Mouse (Mus musculus) forebrain, embryonic 11.5 days (tissue): Measurements from ENCODE around the gene Tln1. TPM values are rescaled to one million over a fixed set of nuclear protein-coding genes. Genes with fewer than 3 reads are reported as not detected.
A peak's percentile ranks its signal among the peaks of the same experiment; 100 is the strongest.

Experiments used
- ATAC-seq: fragments of 200-750 bp; cut with Nextera tagmentation; replicated peaks from 2 replicates; pipeline ENCODE4 v1.8.0; 2017; ENCODE audit warnings: moderate TSS enrichment; ENCODE audit not compliant: low FRiP score
- DNase-seq: peaks from one replicate; pipeline ENCODE4 v3.0.0-alpha.2; 2017; ENCODE audit warnings: low spot score
- H3K27ac ChIP-seq: fragments of 300-500 bp; sonication (generic); 2 replicates; pipeline ENCODE4 v1.5.1; 2014; ENCODE audit warnings: low read depth, low read length
- H3K27me3 ChIP-seq: fragments of 300-500 bp; sonication (generic); 2 replicates; pipeline ENCODE4 v1.6.1; 2014; ENCODE audit warnings: mild to moderate bottlenecking, low read length, mixed read lengths; ENCODE audit not compliant: control insufficient read depth, insufficient read depth
- H3K36me3 ChIP-seq: fragments of 300-500 bp; sonication (generic); 2 replicates; pipeline ENCODE4 v1.6.1; 2014; ENCODE audit warnings: mild to moderate bottlenecking, low read length, moderate library complexity, mixed read lengths; ENCODE audit not compliant: control insufficient read depth, insufficient read depth
- H3K4me1 ChIP-seq: fragments of 300-500 bp; sonication (generic); replicated peaks from 2 replicates; pipeline ENCODE4 v1.6.1; 2014; ENCODE audit warnings: low read length, mixed read lengths; ENCODE audit not compliant: control insufficient read depth, insufficient read depth
- H3K4me2 ChIP-seq: fragments of 300-500 bp; sonication (generic); 2 replicates; pipeline ENCODE4 v1.6.1; 2014; ENCODE audit warnings: low read depth, mild to moderate bottlenecking, low read length, moderate library complexity, mixed read lengths; ENCODE audit not compliant: severe bottlenecking
- H3K4me3 ChIP-seq: fragments of 300-500 bp; sonication (generic); 2 replicates; pipeline ENCODE4 v1.5.1; 2014; ENCODE audit warnings: low read depth, low read length
- H3K9ac ChIP-seq: fragments of 300-500 bp; sonication (generic); 2 replicates; pipeline ENCODE4 v1.6.1; 2014; ENCODE audit warnings: low read length
- H3K9me3 ChIP-seq: fragments of 300-500 bp; sonication (generic); 2 replicates; pipeline ENCODE4 v1.6.1; 2016; ENCODE audit warnings: low read length, mixed read lengths; ENCODE audit not compliant: control insufficient read depth
- WGBS: fragments of 180-500 bp; shearing (Covaris S2); extraction: QIAGEN DNeasy Blood & Tissue Kit; methylation state at CpG from one replicate; pipeline ENCODE4 v1.1.7; 2014; 5-methylcytosine and 5-hydroxymethylcytosine counted together
- polyA plus RNA-seq: library from polyadenylated mRNA; unstranded; fragments of >200 nt; fragmentation: Nextera tagmentation; extraction: Ambion mirVana; gene quantifications from 2 replicates; pipeline ENCODE4 v1.2.1, GENCODE M21; 2014

Tln1 gene
- polyA plus RNA-seq, 1 experiment from 2014 or later = 45.9 TPM

GRCm38 (mm10) chr4:43499407-43500333 is 62.8 kb downstream of the Tln1 start, which contains the start of gene Arhgef39:
Gene Arhgef39 (minus strand): TSS chr4:43499695.
- ATAC-seq (peak; percentile 91), DNase-seq (peak; percentile 91)
- Histone ChIP-seq H3K9ac (peak within 1 kb of the TSS; percentile 72), H3K27ac (no peak within 1 kb of the TSS), H3K4me2 (peak within 1 kb of the TSS; percentile 69), H3K4me3 (peak within 1 kb of the TSS; percentile 54), H3K27me3 (no peaks in the 10 kb centered on the region; the same call in 1 of the 2 replicates), H3K4me1 (peaks cover 14% of the 10 kb centered on the region; the same call in 1 of the 2 replicates), H3K9me3 (no peaks in the 10 kb centered on the region), H3K36me3 (peaks cover 2% of the 10 kb centered on the region; the same call in 1 of the 2 replicates)
- WGBS = 7% methylated on average over 50 of the region's 50 CpGs

GRCm38 (mm10) chr4:43498983-43499382 is 63.5 kb downstream of the Tln1 start:
- no peaks in the 10 kb centered on the region for H3K9me3 ChIP-seq

GRCm38 (mm10) chr4:43497946-43498345 is 64.5 kb downstream of the Tln1 start:
- Histone ChIP-seq H3K27ac (no peak overlapping the region), H3K4me3 (peak overlapping the region; percentile 54; the same call in 1 of the 2 replicates), H3K27me3 (no peaks in the 10 kb centered on the region; the same call in 1 of the 2 replicates), H3K36me3 (peaks cover 2% of the 10 kb centered on the region; the same call in 1 of the 2 replicates), H3K4me1 (peaks cover 20% of the 10 kb centered on the region; the same call in 1 of the 2 replicates), H3K9ac (peak overlapping the region; percentile 72), H3K9me3 (no peaks in the 10 kb centered on the region), H3K4me2 (peak overlapping the region; percentile 69)
- ATAC-seq (no peak), DNase-seq (no peak)
- 85% methylated on average over 4 of the region's 4 CpGs for WGBS

More at GRCm38 (mm10) chr4:43498983-43499382, 63.5 kb downstream of the Tln1 start:
- Histone ChIP-seq H3K36me3 (peaks cover 2% of the 10 kb centered on the region; the same call in 1 of the 2 replicates), H3K27ac (no peak overlapping the region), H3K4me3 (peak overlapping the region; percentile 54), H3K4me2 (peak overlapping the region; percentile 69), H3K4me1 (peaks cover 19% of the 10 kb centered on the region; the same call in 1 of the 2 replicates), H3K27me3 (no peaks in the 10 kb centered on the region; the same call in 1 of the 2 replicates), H3K9ac (peak overlapping the region; percentile 72)
- DNase-seq (peak; percentile 75), ATAC-seq (peak; percentile 38)
- 13% methylated on average over 8 of the region's 8 CpGs for WGBS

- H3K4me2 ChIP-seq = no peak overlapping the region; the same call in 1 of the 2 replicates
- no peaks in the 10 kb centered on the region for H3K9me3 ChIP-seq
- no peak overlapping the region for H3K27ac ChIP-seq
- whole genome bisulfite sequencing = 93% methylated on average over 8 of the region's 8 CpGs
- ATAC-seq (no peak), DNase-seq (no peak)
- no peaks in the 10 kb centered on the region; the same call in 1 of the 2 replicates for H3K27me3 ChIP-seq
- H3K36me3 ChIP-seq = peaks cover 2% of the 10 kb centered on the region; the same call in 1 of the 2 replicates
- peaks cover 20% of the 10 kb centered on the region; the same call in 1 of the 2 replicates for H3K4me1 ChIP-seq
- H3K4me3 ChIP-seq = no peak overlapping the region
- no peak overlapping the region for H3K9ac ChIP-seq
Observed at GRCm38 (mm10) chr4:43497405-43497804, 65.1 kb downstream of the Tln1 start.

GRCm38 (mm10) chr4:43496587-43496986 is 65.9 kb downstream of the Tln1 start:
- DNase-seq = no peak
- H3K27me3 ChIP-seq = no peaks in the 10 kb centered on the region; the same call in 1 of the 2 replicates
- no peak overlapping the region for H3K4me2 ChIP-seq
- H3K27ac ChIP-seq = no peak overlapping the region
- no peak overlapping the region for H3K4me3 ChIP-seq
- H3K4me1 ChIP-seq = peaks cover 20% of the 10 kb centered on the region; the same call in 1 of the 2 replicates
- H3K9ac ChIP-seq = no peak overlapping the region
- no peak for ATAC-seq
- peaks cover 2% of the 10 kb centered on the region; the same call in 1 of the 2 replicates for H3K36me3 ChIP-seq
- no peaks in the 10 kb centered on the region for H3K9me3 ChIP-seq
- WGBS = 47% methylated on average over 6 of the region's 6 CpGs

GRCm38 (mm10) chr4:43493846-43494240 is 68.6 kb downstream of the Tln1 start:
- DNase-seq = no peak
- Histone ChIP-seq H3K4me1 (peaks cover 18% of the 10 kb centered on the region; the same call in 1 of the 2 replicates), H3K9me3 (no peaks in the 10 kb centered on the region), H3K4me2 (peak overlapping the region; percentile 62), H3K9ac (peak overlapping the region; percentile 77), H3K27me3 (no peaks in the 10 kb centered on the region; the same call in 1 of the 2 replicates), H3K4me3 (peak overlapping the region; percentile 69), H3K36me3 (peaks cover 2% of the 10 kb centered on the region; the same call in 1 of the 2 replicates), H3K27ac (peak overlapping the region; percentile 74; the same call in 1 of the 2 replicates)
- no peak for ATAC-seq
- WGBS = 5% methylated on average over 9 of the region's 9 CpGs

GRCm38 (mm10) chr4:43493186-43493845 is 69.2 kb downstream of the Tln1 start:
- peak; percentile 99 for DNase-seq
- ATAC-seq = peak; percentile 93
- WGBS = under 1% methylated on average over 47 of the region's 47 CpGs
- H3K27me3 ChIP-seq = no peaks in the 10 kb centered on the region; the same call in 1 of the 2 replicates
- H3K9me3 ChIP-seq = no peaks in the 10 kb centered on the region
- H3K27ac ChIP-seq = peak overlapping the region; percentile 74
- H3K4me1 ChIP-seq = peaks cover 14% of the 10 kb centered on the region; the same call in 1 of the 2 replicates
- H3K4me3 ChIP-seq = peak overlapping the region; percentile 69
- H3K36me3 ChIP-seq = peaks cover 2% of the 10 kb centered on the region; the same call in 1 of the 2 replicates
- peak overlapping the region; percentile 77 for H3K9ac ChIP-seq
- peak overlapping the region; percentile 62 for H3K4me2 ChIP-seq

- peak within 1 kb of the TSS; percentile 77 for H3K9ac ChIP-seq
- H3K27ac ChIP-seq = peak within 1 kb of the TSS; percentile 74
- no peaks in the 10 kb centered on the region for H3K9me3 ChIP-seq
- peaks cover 10% of the 10 kb centered on the region; the same call in 1 of the 2 replicates for H3K4me1 ChIP-seq
- DNase-seq (peak; percentile 95), ATAC-seq (peak; percentile 97)
- under 1% methylated on average over 25 of the region's 25 CpGs for WGBS
- H3K4me3 ChIP-seq = peak within 1 kb of the TSS; percentile 69
- peak within 1 kb of the TSS; percentile 62 for H3K4me2 ChIP-seq
- H3K36me3 ChIP-seq = peaks cover 2% of the 10 kb centered on the region; the same call in 1 of the 2 replicates
- H3K27me3 ChIP-seq = no peaks in the 10 kb centered on the region; the same call in 1 of the 2 replicates
Observed at GRCm38 (mm10) chr4:43492821-43493185, 69.7 kb downstream of the Tln1 start, which contains the start of gene Ccdc107. Gene Ccdc107 (plus strand): TSS chr4:43492900.
